Mouse (Mus musculus): ENCODE results near the gene Stmn3. TPM values are rescaled to one million over a fixed set of nuclear protein-coding genes. Genes with fewer than 3 reads are reported as not detected.
"Not testable (repeated sequence)": the region's sequence is repeated elsewhere in the genome, so short reads cannot be mapped to it uniquely, and the experiment has no call there.

Gene Stmn3
- polyA plus RNA-seq, 1 experiment from 2014 or later: 1,468 TPM

DNA sequence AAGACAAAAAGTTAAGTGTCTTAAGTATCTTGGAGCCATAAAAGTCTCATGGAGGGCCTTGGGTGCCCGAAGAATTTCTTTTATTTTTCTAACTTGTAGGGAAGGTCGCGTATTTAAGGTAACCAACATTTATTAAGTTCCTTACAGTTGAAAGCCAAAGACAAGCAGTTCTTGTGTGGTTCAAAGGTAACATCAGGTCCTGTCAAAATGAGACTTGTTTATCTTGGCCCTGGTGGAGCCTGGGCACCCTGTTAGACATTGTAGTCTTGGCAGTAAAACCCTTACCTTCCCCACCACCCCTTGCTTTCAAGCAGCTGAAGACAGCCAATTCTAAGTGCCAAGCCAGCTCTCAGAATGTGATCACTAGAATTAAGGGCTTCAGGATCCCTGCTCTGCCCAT lies 25.6 kb downstream of the Stmn3 start:
- no peak for DNase-seq (ENCODE audit: low spot score)
- no peak for ATAC-seq (ENCODE audit: low FRiP score)
- Histone ChIP-seq H3K9me3 (ENCODE audit: control insufficient read depth, low read length) (no peaks in the 10 kb centered on the region), H3K36me3 (replicated peaks; ENCODE audit: control insufficient read depth, insufficient read depth) (no peaks in the 10 kb centered on the region), H3K4me1 (replicated peaks; ENCODE audit: control insufficient read depth, insufficient read depth, low read length) (peaks cover 20% of the 10 kb centered on the region), H3K27ac (no peak overlapping the region), H3K4me3 (replicated peaks; ENCODE audit: low read length) (peak overlapping the region; percentile 71), H3K4me2 (replicated peaks) (peak overlapping the region; percentile 70), H3K9ac (peak overlapping the region; percentile 97; the same call in 1 of the 2 replicates), H3K27me3 (ENCODE audit: control insufficient read depth, insufficient read depth, low read length) (no peaks in the 10 kb centered on the region)
- 91% methylated on average over 3 of the region's 3 CpGs for WGBS

DNA sequence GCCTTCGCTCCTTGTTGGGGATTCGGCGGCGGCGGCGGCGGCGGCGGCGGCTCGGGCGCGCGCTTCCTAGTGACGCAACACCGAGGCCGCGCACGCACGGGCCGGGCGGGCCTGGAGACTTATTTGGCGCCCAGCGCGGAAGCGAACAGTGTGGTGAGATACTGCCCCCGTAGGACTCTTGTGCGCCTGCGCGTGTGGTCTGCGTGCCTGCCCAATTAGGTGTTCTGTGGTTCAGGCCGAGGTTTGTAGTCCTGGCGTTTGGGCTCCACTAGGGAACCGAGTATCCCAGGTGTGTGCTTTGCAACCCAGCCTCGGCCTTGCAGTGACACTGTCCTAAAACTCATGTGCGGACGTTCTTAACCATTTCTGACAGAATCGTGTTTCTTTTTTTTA lies 26.3 kb downstream of the Stmn3 start, which contains the start of gene Gmeb2:
Gene Gmeb2, minus strand, starts transcription at position 78 of the 393 bp plus-strand sequence.
- peaks cover 20% of the 10 kb centered on the region for H3K4me1 ChIP-seq (replicated peaks; ENCODE audit: control insufficient read depth, insufficient read depth, low read length)
- not testable (repeated sequence) for H3K27me3 ChIP-seq (ENCODE audit: control insufficient read depth, insufficient read depth, low read length); H3K36me3 ChIP-seq (replicated peaks; ENCODE audit: control insufficient read depth, insufficient read depth); H3K9me3 ChIP-seq (ENCODE audit: control insufficient read depth, low read length)
- H3K4me3 ChIP-seq (replicated peaks; ENCODE audit: low read length): peak within 1 kb of the TSS; percentile 71
- peak within 1 kb of the TSS; percentile 98 for H3K27ac ChIP-seq
- H3K4me2 ChIP-seq (replicated peaks): peak within 1 kb of the TSS; percentile 80
- DNase-seq (ENCODE audit: low spot score): peak; percentile 96
- under 1% methylated on average over 16 of the region's 38 CpGs for WGBS
- H3K9ac ChIP-seq: peak within 1 kb of the TSS; percentile 97
- ATAC-seq (ENCODE audit: low FRiP score): peak; percentile 96

GRCm38 (mm10) chr2:181287338-181287957 lies 26.9 kb downstream of the Stmn3 start:
- Histone ChIP-seq H3K9me3 (ENCODE audit: control insufficient read depth, low read length) (no peaks in the 10 kb centered on the region), H3K4me3 (replicated peaks; ENCODE audit: low read length) (peak overlapping the region; percentile 71), H3K4me2 (replicated peaks) (peak overlapping the region; percentile 80), H3K9ac (peak overlapping the region; percentile 97), H3K27ac (peak overlapping the region; percentile 98), H3K27me3 (ENCODE audit: control insufficient read depth, insufficient read depth, low read length) (no peaks in the 10 kb centered on the region), H3K4me1 (replicated peaks; ENCODE audit: control insufficient read depth, insufficient read depth, low read length) (peaks cover 20% of the 10 kb centered on the region), H3K36me3 (replicated peaks; ENCODE audit: control insufficient read depth, insufficient read depth) (peaks cover 10% of the 10 kb centered on the region)
- DNase-seq (ENCODE audit: low spot score) (peak; percentile 79), ATAC-seq (ENCODE audit: low FRiP score) (peak; percentile 89)
- 0% methylated on average over 32 of the region's 71 CpGs for WGBS

DNA sequence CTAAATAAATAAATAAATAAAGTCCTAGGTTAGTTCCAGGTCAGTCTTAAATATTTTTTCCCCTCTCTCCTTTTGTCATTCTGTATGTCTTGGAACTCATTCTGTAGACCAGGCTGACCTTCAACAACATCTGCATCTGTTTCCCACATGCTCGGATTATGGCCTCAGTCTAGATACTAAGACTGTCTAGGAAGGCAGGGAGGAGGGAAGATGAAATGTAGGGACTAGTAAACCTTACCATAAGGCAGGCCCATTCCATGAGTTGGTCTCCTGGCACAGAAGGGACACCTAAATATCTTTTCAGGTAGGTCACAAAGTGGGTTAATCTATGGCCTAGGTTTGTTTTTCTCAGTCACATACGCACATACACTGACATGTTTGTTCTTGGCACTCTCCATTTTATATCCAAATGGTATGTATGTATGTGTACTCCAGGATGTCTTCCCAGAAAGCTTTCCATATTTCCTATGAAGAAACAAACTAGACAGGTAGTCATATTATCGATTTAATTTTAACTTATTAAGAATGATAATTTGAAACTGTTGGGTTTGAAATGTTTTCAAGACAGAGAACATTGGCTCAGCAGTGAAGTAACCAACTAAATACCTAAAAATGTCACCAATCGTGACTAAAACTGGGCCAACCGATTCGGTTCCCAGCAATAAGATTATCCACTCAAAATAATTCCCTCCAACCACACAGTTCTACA lies 27.5 kb downstream of the Stmn3 start:
- 56% methylated on average over 6 of the region's 6 CpGs for WGBS
- Histone ChIP-seq H3K4me3 (replicated peaks; ENCODE audit: low read length) (peak overlapping the region; percentile 71), H3K4me1 (replicated peaks; ENCODE audit: control insufficient read depth, insufficient read depth, low read length) (peaks cover 20% of the 10 kb centered on the region), H3K36me3 (replicated peaks; ENCODE audit: control insufficient read depth, insufficient read depth) (peaks cover 17% of the 10 kb centered on the region), H3K27me3 (ENCODE audit: control insufficient read depth, insufficient read depth, low read length) (no peaks in the 10 kb centered on the region), H3K4me2 (replicated peaks) (peak overlapping the region; percentile 80), H3K9ac (peak overlapping the region; percentile 97), H3K9me3 (ENCODE audit: control insufficient read depth, low read length) (no peaks in the 10 kb centered on the region), H3K27ac (peak overlapping the region; percentile 98)
- no peak for ATAC-seq (ENCODE audit: low FRiP score)
- DNase-seq (ENCODE audit: low spot score): no peak

- Histone ChIP-seq H3K9me3 (ENCODE audit: control insufficient read depth, low read length) (no peaks in the 10 kb centered on the region), H3K9ac (no peak overlapping the region), H3K4me1 (replicated peaks; ENCODE audit: control insufficient read depth, insufficient read depth, low read length) (no peaks in the 10 kb centered on the region), H3K4me2 (replicated peaks) (no peak overlapping the region), H3K36me3 (replicated peaks; ENCODE audit: control insufficient read depth, insufficient read depth) (peaks cover 59% of the 10 kb centered on the region), H3K27me3 (ENCODE audit: control insufficient read depth, insufficient read depth, low read length) (no peaks in the 10 kb centered on the region), H3K27ac (no peak overlapping the region), H3K4me3 (replicated peaks; ENCODE audit: low read length) (no peak overlapping the region)
- no peak for ATAC-seq (ENCODE audit: low FRiP score)
- DNase-seq (ENCODE audit: low spot score): no peak
- WGBS: 71% methylated on average over 1 of the region's 1 CpGs
Measured at GRCm38 (mm10) chr2:181279968-181280367, 34.3 kb downstream of the Stmn3 start.

GRCm38 (mm10) chr2:181277866-181278265 lies 36.4 kb downstream of the Stmn3 start:
- no peaks in the 10 kb centered on the region for H3K27me3 ChIP-seq (ENCODE audit: control insufficient read depth, insufficient read depth, low read length)
- H3K9ac ChIP-seq: no peak overlapping the region
- ATAC-seq (ENCODE audit: low FRiP score) (no peak), DNase-seq (ENCODE audit: low spot score) (no peak)
- H3K27ac ChIP-seq: no peak overlapping the region
- no peak overlapping the region for H3K4me3 ChIP-seq (replicated peaks; ENCODE audit: low read length)
- H3K9me3 ChIP-seq (ENCODE audit: control insufficient read depth, low read length): no peaks in the 10 kb centered on the region
- H3K4me1 ChIP-seq (replicated peaks; ENCODE audit: control insufficient read depth, insufficient read depth, low read length): no peaks in the 10 kb centered on the region
- 79% methylated on average over 3 of the region's 3 CpGs for WGBS
- H3K36me3 ChIP-seq (replicated peaks; ENCODE audit: control insufficient read depth, insufficient read depth): peaks cover 69% of the 10 kb centered on the region
- no peak overlapping the region for H3K4me2 ChIP-seq (replicated peaks)

DNA sequence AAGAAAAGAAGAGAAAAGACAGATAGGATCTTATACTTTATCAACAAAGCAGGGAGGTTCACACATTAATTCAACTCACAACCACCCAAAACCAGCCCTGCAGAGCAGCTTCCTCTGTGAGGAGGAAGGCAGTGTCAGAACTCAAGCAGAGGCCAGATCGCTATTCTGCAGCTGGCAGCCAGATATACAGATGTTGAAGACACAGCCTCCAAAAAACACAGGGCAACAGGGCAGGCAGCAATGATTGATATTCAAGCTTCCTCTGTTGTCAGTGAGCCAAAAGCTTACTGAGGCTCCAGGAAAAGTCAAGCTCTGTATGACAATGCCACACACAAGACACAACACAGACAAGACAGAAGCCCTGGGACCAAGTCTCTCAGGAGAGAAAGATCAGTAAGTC lies 37.5 kb downstream of the Stmn3 start:
- Histone ChIP-seq H3K27ac (no peak overlapping the region), H3K4me2 (replicated peaks) (no peak overlapping the region), H3K4me3 (replicated peaks; ENCODE audit: low read length) (no peak overlapping the region), H3K36me3 (replicated peaks; ENCODE audit: control insufficient read depth, insufficient read depth) (peaks cover 60% of the 10 kb centered on the region), H3K27me3 (ENCODE audit: control insufficient read depth, insufficient read depth, low read length) (no peaks in the 10 kb centered on the region), H3K4me1 (replicated peaks; ENCODE audit: control insufficient read depth, insufficient read depth, low read length) (no peaks in the 10 kb centered on the region), H3K9ac (no peak overlapping the region), H3K9me3 (ENCODE audit: control insufficient read depth, low read length) (no peaks in the 10 kb centered on the region)
- WGBS: 79% methylated on average over 1 of the region's 1 CpGs
- DNase-seq (ENCODE audit: low spot score): no peak
- no peak for ATAC-seq (ENCODE audit: low FRiP score)

DNA sequence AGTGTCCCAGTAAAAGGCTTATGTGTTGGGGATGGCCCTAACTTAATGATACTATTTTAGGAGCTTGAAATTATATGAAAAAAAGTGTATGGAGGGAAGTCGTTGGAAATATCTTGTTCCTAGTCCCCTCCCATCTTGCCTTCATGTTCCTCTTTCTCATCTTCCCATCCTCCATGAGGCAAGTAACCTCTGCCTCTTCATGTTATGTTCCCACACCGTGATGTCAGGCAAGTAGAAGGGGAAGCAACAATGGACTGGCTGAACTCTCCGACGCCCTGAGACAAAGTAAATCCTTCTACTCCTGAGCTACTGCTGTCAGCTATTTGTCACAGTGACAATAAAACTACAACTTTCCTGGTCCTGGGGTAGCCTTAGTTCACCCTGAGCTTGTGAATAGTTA lies 39.7 kb downstream of the Stmn3 start:
- ATAC-seq (ENCODE audit: low FRiP score): no peak
- no peaks in the 10 kb centered on the region for H3K4me1 ChIP-seq (replicated peaks; ENCODE audit: control insufficient read depth, insufficient read depth, low read length)
- no peak for DNase-seq (ENCODE audit: low spot score)
- no peak overlapping the region for H3K27ac ChIP-seq
- no peak overlapping the region for H3K4me2 ChIP-seq (replicated peaks)
- no peak overlapping the region for H3K9ac ChIP-seq
- peaks cover 70% of the 10 kb centered on the region for H3K36me3 ChIP-seq (replicated peaks; ENCODE audit: control insufficient read depth, insufficient read depth)
- H3K4me3 ChIP-seq (replicated peaks; ENCODE audit: low read length): no peak overlapping the region
- 65% methylated on average over 4 of the region's 4 CpGs for WGBS
- no peaks in the 10 kb centered on the region for H3K27me3 ChIP-seq (ENCODE audit: control insufficient read depth, insufficient read depth, low read length)
- H3K9me3 ChIP-seq (ENCODE audit: control insufficient read depth, low read length): no peaks in the 10 kb centered on the region

GRCm38 (mm10) chr2:181273829-181274228 lies 40.5 kb downstream of the Stmn3 start:
- DNase-seq (ENCODE audit: low spot score) (no peak), ATAC-seq (ENCODE audit: low FRiP score) (no peak)
- Histone ChIP-seq H3K27me3 (ENCODE audit: control insufficient read depth, insufficient read depth, low read length) (no peaks in the 10 kb centered on the region), H3K9me3 (ENCODE audit: control insufficient read depth, low read length) (no peaks in the 10 kb centered on the region), H3K9ac (no peak overlapping the region), H3K36me3 (replicated peaks; ENCODE audit: control insufficient read depth, insufficient read depth) (peaks cover 78% of the 10 kb centered on the region), H3K27ac (no peak overlapping the region), H3K4me2 (replicated peaks) (no peak overlapping the region), H3K4me1 (replicated peaks; ENCODE audit: control insufficient read depth, insufficient read depth, low read length) (no peaks in the 10 kb centered on the region), H3K4me3 (replicated peaks; ENCODE audit: low read length) (no peak overlapping the region)
- WGBS: 92% methylated on average over 2 of the region's 2 CpGs

All from hindbrain, embryonic 14.5 days (tissue).